Mouse (Mus musculus) testis, adult 2 months (tissue): ENCODE data around the gene Mllt10. TPM values are rescaled to one million over a fixed set of nuclear protein-coding genes. Genes with fewer than 3 reads are reported as not detected.

Experiments
- H3K27ac ChIP-seq: fragments of 200-500 bp; 2 replicates; pipeline ENCODE4 v1.5.1; 2012; ENCODE audit warnings: low read depth, low read length; ENCODE audit not compliant: control insufficient read depth, insufficient read depth
- H3K27me3 ChIP-seq: fragments of 200-500 bp; 2 replicates; pipeline ENCODE4 v1.6.1; 2012; ENCODE audit warnings: mild to moderate bottlenecking, low read length, moderate library complexity; ENCODE audit not compliant: control insufficient read depth, insufficient read depth
- H3K36me3 ChIP-seq: fragments of 200-500 bp; 2 replicates; pipeline ENCODE4 v1.6.1; 2012; ENCODE audit warnings: mild to moderate bottlenecking, low read length; ENCODE audit not compliant: control insufficient read depth, insufficient read depth
- H3K4me1 ChIP-seq: fragments of 200-500 bp; 2 replicates; pipeline ENCODE4 v1.6.1; 2012; ENCODE audit warnings: low read length; ENCODE audit not compliant: control insufficient read depth, insufficient read depth
- H3K4me3 ChIP-seq: fragments of 200-500 bp; 2 replicates; pipeline ENCODE4 v1.5.1; 2012; ENCODE audit warnings: low read depth, mild to moderate bottlenecking, low read length, moderate library complexity, mixed read lengths; ENCODE audit not compliant: control insufficient read depth
- CTCF ChIP-seq: fragments of 200-500 bp; IDR thresholded peaks from 2 replicates; pipeline ENCODE4 v1.5.1; 2012; ENCODE audit warnings: low read depth, mild to moderate bottlenecking, inconsistent platforms, low read length, moderate library complexity; ENCODE audit not compliant: control insufficient read depth, insufficient read depth, insufficient replicate concordance
- POLR2A ChIP-seq: fragments of 200-500 bp; IDR thresholded peaks from 2 replicates; pipeline ENCODE4 v1.6.1; 2012; ENCODE audit warnings: low read depth, mild to moderate bottlenecking, inconsistent platforms, low read length, moderate library complexity; ENCODE audit not compliant: control insufficient read depth
- polyA plus RNA-seq: library from polyadenylated mRNA; depleted of rRNA; stranded (reverse); fragments of >200 nt; gene quantifications from 2 replicates; pipeline ENCODE4 v1.2.3, GENCODE M21; 2012

The Mllt10 gene
- polyA plus RNA-seq, 1 experiment, result 165 TPM

DNA sequence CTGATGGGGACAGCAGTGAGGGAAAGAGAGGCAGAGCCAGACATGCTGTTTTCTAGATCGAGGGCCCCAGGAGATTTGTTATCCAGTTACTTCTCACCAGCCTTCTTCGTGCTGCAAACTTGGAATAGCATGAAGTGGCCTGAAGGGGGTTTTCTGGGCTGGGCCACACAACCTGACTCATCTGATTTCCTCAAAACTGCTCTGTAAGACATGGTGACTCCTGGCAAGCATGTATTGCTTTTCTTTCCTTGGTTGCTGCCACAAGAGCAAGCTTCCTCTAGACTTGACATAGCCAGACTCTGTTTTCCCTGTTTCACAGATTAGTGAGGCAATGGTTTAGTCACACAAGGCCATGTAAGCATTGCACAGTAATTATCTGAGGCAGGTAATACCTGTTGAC lies 159.0 kb downstream of the Mllt10 start:
- H3K4me1 ChIP-seq, result no peaks in the 10 kb centered on the region
- H3K27ac ChIP-seq, result no peak overlapping the region
- TF ChIP-seq CTCF, result no peak
- no peak overlapping the region for H3K4me3 ChIP-seq
- no peaks in the 10 kb centered on the region; the same call in none of the 2 replicates for H3K36me3 ChIP-seq
- no peaks in the 10 kb centered on the region for H3K27me3 ChIP-seq

DNA sequence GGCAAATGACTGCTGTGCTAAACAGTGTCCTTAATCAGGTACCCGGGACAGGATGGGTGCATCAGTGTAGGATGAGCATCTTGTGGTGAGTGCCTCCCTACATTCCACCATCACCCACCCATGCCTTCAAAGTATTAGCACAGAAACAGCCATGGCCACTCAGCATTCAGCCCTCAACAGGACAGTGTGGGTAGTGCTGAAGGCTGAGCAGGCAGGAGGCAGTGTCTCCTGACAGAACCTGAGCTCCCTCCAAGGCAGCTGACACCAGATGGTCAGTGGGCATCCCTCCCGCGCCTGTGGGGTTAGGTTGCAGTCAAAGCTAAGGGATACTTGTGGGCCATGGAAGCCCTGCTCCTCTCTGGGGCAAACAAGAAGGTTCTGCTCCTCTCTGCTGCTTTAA lies 162.8 kb downstream of the Mllt10 start:
- TF ChIP-seq POLR2A (no peak), CTCF (peak; percentile 39; the same call in 1 of the 2 replicates)
- no peak overlapping the region for H3K4me3 ChIP-seq
- H3K36me3 ChIP-seq, result no peaks in the 10 kb centered on the region
- H3K4me1 ChIP-seq, result no peaks in the 10 kb centered on the region
- H3K27ac ChIP-seq, result no peak overlapping the region
- no peaks in the 10 kb centered on the region for H3K27me3 ChIP-seq

- Histone ChIP-seq H3K4me1 (no peaks in the 10 kb centered on the region), H3K27ac (no peak overlapping the region), H3K27me3 (no peaks in the 10 kb centered on the region), H3K36me3 (no peaks in the 10 kb centered on the region), H3K4me3 (no peak overlapping the region)
- TF ChIP-seq CTCF (no peak), POLR2A (no peak)
Measured at GRCm38 (mm10) chr2:18218500-18218899, 163.5 kb downstream of the Mllt10 start.

DNA sequence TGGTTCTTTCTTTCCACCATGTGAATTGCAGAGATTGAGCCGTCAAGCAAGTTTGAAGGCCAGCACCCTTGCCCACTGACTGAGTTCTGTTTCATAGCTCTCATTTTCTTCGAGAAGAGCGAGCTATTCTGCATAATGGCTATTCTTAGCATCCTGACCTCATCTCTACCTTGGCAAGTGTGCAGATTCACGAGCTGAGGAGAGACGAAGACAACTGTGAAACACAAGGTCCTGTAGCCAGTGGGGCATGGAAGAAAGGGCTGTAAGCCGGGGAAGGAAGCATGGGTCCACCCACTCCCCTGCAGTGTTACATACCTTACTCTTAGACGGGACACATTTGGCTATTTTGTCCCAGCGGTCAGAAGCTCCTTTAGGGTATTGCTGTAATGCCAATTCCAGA lies 164.1 kb downstream of the Mllt10 start:
- Histone ChIP-seq H3K27ac (no peak overlapping the region), H3K4me3 (no peak overlapping the region), H3K36me3 (no peaks in the 10 kb centered on the region), H3K4me1 (no peaks in the 10 kb centered on the region), H3K27me3 (no peaks in the 10 kb centered on the region)
- no peak for TF ChIP-seq POLR2A
- no peak for TF ChIP-seq CTCF

GRCm38 (mm10) chr2:18219569-18219968 lies 164.5 kb downstream of the Mllt10 start:
- Histone ChIP-seq H3K27me3 (no peaks in the 10 kb centered on the region), H3K4me3 (no peak overlapping the region), H3K36me3 (no peaks in the 10 kb centered on the region), H3K27ac (no peak overlapping the region), H3K4me1 (no peaks in the 10 kb centered on the region)
- TF ChIP-seq CTCF, result no peak
- no peak for TF ChIP-seq POLR2A

GRCm38 (mm10) chr2:18228486-18229062 lies 173.5 kb downstream of the Mllt10 start:
- Histone ChIP-seq H3K27ac (no peak overlapping the region), H3K4me1 (no peaks in the 10 kb centered on the region), H3K27me3 (no peaks in the 10 kb centered on the region), H3K4me3 (no peak overlapping the region), H3K36me3 (no peaks in the 10 kb centered on the region; the same call in 1 of the 2 replicates)
- TF ChIP-seq POLR2A, result no peak
- TF ChIP-seq CTCF, result no peak

GRCm38 (mm10) chr2:18229279-18229678 lies 174.2 kb downstream of the Mllt10 start:
- Histone ChIP-seq H3K27me3 (no peaks in the 10 kb centered on the region), H3K4me3 (no peak overlapping the region), H3K27ac (no peak overlapping the region), H3K36me3 (no peaks in the 10 kb centered on the region; the same call in 1 of the 2 replicates), H3K4me1 (no peaks in the 10 kb centered on the region)
- no peak for TF ChIP-seq CTCF
- no peak for TF ChIP-seq POLR2A

GRCm38 (mm10) chr2:18231143-18231542 lies 176.1 kb downstream of the Mllt10 start:
- Histone ChIP-seq H3K27ac (no peak overlapping the region), H3K27me3 (no peaks in the 10 kb centered on the region), H3K36me3 (no peaks in the 10 kb centered on the region; the same call in 1 of the 2 replicates), H3K4me3 (no peak overlapping the region), H3K4me1 (no peaks in the 10 kb centered on the region)
- no peak for TF ChIP-seq POLR2A
- TF ChIP-seq CTCF, result no peak
